Mouse (Mus musculus): ENCODE data around the gene Fkbp4. TPM values are rescaled to one million over a fixed set of nuclear protein-coding genes. Genes with fewer than 3 reads are reported as not detected.
A peak's percentile ranks its signal among the peaks of the same experiment; 100 is the strongest.

Fkbp4 gene
- total RNA-seq, 2 experiments from 2014 or later = 352 to 419 TPM

GRCm38 (mm10) chr6:128437288-128437687, 1.2 kb downstream of the Fkbp4 start:
- no peak for DNase-seq

DNA sequence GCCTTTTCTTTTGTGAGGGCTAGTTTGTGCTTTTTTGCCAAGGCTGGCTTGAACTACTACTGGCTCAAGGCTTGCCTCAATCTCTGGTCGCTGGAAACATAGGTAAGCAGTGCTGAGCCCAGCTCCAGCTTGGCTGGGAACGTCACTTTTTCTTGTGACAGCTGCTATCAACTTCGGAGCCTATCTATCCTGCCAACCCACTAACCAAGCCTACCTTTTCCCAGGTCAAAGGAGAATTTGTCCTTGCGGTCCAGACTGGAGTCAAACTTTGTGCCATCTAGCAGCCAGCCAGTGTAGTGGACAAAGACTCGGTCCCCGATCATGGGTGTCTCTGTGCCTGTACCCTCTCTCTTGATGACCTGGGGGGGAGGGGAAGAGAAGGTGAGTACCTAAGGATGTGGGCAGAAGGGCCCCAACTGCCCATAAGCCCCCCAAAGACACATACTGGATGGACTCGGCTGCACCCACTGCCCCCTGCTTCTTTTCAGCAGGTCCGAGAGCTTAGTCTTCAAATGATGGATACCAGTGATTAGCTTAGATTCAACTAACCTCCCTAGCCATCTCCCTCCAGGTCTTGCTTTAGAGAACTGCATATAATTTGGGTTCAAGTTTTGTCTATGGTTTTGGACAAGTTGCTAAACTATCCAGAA, 2.0 kb downstream of the Fkbp4 start:
- DNase-seq = peak in 1 of 2 experiments; percentile 31

GRCm38 (mm10) chr6:128435474-128435873, 3.0 kb downstream of the Fkbp4 start:
- DNase-seq = peak; percentile 91 to 92

DNA sequence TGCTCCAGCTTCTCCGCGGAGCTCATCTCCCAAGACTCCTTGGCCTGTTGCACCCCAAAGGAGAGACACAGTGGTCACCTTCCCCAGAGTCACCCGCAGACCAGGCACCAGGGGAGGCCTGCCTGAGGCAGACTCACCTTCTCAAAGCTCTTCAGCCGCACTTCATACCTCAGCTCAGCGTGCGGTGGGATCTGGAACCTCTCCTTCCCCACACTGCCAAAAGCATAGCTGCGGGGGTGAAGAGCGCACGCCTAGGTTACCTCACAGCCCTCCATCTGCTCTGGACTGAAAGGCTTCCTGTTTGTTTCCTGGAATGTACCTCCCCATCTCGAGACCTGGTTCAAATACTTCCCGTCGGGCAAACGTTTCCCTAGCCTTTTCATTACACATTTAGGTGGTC, 4.9 kb downstream of the Fkbp4 start:
- DNase-seq = no peak

- peak; percentile 67 to 68 for DNase-seq
These were observed 6.0 kb downstream of the Fkbp4 start for GRCm38 (mm10) chr6:128432356-128432915.

DNA sequence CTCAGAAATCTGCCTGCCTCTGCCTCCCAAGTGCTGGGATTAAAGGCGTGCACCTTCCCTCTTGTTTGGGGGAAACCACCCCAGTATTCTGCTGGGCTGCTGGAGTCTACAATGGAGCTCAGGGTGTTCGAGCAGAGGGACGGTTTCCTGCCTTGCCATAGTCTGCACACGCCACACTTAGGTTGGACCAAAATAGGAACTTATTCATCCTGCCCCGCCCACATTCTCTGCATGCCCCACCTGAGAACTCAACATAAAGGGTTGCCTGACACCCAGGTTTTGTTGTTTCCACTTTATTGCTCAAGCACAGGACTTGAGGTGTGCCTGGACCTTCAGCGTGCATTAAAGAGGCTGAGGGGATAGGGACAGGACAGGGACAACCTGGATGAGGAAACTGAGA, 8.7 kb downstream of the Fkbp4 start:
- no peak for DNase-seq

- DNase-seq = no peak
These were observed 9.2 kb downstream of the Fkbp4 start for GRCm38 (mm10) chr6:128429300-128429699.

DNA sequence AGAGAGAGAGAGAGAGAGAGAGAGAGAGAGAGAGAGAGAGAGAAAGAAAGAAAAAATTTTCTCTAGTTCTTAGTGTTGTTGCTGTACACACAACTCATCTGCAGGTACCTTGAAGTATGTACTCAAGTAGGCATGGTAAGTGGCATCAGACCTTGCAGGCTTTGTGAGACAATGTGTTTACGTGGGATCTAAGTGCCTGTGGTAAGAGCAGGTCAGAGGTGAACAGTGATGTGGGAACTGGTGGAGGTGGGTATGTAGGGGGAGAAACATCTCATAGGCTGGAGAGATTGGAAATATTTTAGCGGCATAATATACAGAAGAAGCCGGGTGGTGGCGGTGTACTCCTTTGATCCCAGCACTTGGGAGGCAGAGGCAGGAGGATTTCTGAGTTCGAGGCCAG, 10.9 kb downstream of the Fkbp4 start:
- no peak for DNase-seq

GRCm38 (mm10) chr6:128425046-128425445, 13.4 kb downstream of the Fkbp4 start:
- no peak for DNase-seq

GRCm38 (mm10) chr6:128424269-128425019, 14.0 kb downstream of the Fkbp4 start, which contains the start of gene Itfg2:
Itfg2 (minus strand) TSS chr6:128424931.
- peak; percentile 97 to 99 for DNase-seq

DNA sequence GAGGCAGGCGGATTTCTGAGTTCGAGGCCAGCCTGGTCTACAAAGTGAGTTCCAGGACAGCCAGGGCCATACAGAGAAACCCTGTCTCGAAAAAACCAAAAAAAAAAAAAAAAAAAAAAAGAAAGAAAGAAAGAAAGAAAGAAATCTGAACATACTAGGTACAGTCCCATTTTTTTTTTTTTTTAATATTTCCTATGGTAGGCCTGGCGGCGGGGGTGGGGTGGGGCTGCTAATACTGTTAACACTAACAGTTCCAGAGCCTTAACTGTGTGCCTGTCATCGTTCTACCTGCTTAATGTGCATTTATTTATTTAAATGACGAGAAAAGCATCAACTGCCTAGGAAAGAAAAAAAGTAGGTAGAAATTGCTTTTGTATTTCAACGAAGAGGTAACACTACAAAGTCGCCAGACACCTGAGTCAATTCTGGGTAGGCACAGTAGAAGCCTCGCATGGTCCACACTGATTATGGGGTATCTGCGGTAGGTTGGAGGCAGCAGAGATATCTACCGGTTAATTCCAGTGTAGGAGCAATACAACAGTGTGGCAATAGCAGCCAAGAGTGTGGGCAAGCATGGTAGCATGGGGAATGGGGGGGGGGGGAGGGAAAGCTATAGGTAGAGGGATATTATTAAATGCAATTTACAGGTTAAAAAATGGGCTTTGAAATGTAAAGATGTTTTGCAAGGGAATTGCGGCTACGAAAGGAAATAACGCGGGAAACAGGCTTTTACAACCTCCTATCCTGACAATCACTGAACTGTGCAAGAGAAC, 14.8 kb downstream of the Fkbp4 start:
- DNase-seq = no peak

DNA sequence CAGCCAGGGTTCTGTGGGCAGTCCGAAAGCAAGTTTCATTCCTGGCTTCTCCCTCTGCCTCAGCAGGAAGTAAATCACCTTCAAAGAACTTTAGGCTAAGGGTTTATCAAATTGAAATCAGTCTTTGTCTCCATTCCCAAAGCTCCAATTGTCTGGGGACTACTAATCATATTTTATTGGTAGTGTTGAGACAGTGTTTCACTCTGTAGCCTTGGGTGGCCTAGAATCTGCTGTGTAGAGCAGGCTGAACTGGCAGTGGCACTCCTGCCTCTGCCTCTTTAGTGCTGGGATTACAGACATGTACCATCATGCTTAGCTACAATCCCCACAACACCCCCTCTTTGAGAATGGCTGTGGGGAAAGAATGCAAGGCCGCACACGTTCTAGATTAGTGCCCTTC, 17.0 kb downstream of the Fkbp4 start:
- DNase-seq = no peak

DNA sequence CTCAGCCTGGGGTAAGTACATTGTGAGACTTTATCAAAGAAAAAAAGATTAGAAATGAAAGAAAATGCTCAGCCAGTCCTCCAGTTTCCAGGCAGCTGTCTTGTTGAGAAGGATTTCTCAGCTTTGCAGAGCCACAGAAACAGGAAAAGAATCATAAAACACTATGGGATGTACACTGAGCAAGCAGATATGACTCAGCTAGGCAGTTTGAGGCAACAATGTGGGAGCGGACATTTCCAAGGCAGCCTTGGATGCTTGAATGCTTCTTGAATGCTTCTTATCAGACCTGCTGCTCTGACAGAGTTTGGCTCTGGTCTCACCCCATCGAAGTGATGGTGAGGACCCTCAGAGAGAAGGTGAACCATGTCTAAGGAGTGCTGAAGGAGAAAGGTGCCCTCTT, 17.4 kb downstream of the Fkbp4 start:
- DNase-seq = no peak

- no peak for DNase-seq
These were observed 20.4 kb downstream of the Fkbp4 start for GRCm38 (mm10) chr6:128418076-128418475.

DNA sequence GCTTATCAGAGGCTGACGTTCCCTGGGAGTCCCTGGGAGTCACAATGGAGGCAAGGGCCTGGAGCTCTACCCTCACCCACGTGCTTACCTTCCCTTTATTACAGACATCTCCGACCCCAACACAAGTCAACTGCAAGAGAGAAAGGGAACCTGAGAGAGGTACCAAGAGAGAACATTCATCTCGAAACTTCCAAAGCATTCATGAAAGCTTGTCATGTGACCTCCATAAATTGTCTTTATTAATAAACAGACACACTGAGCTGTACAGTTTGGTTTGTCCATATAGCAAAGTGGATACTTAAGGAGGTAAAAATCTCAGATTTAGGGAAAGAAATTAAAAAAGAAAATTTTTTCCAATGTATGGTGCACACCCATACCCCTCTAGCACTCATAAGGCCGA, 22.3 kb downstream of the Fkbp4 start:
- no peak for DNase-seq

- DNase-seq = peak; percentile 59 to 94
These were observed 27.4 kb downstream of the Fkbp4 start for GRCm38 (mm10) chr6:128411115-128411514.

DNA sequence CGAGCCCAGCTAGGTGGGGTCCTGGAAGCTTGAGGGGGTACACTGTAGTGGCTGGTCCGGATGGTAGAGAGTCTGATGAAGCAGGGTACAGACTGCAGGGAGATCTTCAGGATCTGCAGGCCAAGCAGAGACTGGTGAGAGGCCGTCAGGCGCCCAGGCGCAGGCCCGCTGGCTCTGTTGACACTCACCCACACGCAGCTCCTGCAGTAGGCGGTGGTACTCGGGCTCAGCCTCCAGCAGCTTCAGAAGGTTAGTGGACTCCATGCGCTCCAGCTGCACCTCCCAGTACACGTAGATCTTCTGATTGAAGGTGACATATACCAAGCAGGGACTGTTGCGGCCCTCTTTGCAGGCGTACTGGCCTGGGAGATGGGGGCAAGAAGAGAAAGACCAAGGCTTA, 28.2 kb downstream of the Fkbp4 start:
- no peak for DNase-seq

GRCm38 (mm10) chr6:128408544-128409125, 29.8 kb downstream of the Fkbp4 start:
- DNase-seq = no peak

DNA sequence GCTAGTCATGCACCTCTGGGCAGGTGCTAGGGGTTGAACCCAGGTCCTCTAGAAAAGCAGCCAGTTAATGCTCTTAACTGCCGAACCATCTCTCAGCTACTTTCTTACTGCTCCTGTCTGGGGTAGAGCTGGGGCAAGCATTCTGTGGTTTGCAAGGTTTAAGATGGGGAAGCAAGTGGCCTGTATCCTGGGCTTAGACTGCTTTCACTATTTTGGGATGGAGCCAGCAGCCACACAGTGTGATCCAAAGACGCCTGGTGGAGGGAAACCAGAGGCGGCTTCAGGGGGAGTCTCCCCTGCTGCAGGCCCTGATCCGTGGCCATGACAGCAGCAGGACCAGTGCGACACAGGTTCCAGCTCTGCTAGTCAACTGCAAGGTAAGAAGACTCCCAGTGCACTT, 33.8 kb downstream of the Fkbp4 start:
- no peak for DNase-seq

GRCm38 (mm10) chr6:128399421-128400185, 38.9 kb downstream of the Fkbp4 start:
- DNase-seq = peak in 1 of 2 experiments; percentile 20

- DNase-seq = no peak
These were observed 39.5 kb downstream of the Fkbp4 start, which contains the start of gene Nrip2 for GRCm38 (mm10) chr6:128398996-128399395. Nrip2 (plus strand) TSS chr6:128399296.

Data from heart, adult 18-20 months (tissue).